Mouse (Mus musculus): ENCODE measurements around the gene Padi4. TPM values are rescaled to one million over a fixed set of nuclear protein-coding genes. Genes with fewer than 3 reads are reported as not detected.

Padi4 gene
- polyA plus RNA-seq, 1 experiment from 2014 or later, result 0.30 TPM

DNA sequence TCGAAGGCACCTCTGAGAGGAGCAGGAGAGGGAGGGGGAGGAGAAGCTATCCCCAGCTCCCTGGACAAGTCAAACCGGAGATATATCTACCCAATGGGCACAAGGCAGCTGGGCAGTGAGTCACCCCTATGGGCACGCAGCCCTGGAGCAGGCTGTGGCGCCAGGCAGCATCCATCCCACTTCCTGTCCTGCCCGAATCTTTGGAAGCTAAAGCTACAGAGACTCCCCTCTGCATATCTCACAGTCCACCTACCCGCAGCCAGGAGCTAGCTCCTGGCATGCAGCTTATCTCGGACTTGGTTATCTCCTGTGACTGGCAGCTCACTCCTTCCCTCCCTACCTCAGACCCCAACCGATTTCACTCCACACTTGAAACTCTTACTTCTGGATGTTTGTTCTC, 35.1 kb upstream of the Padi4 start:
- Histone ChIP-seq H3K27ac (replicated peaks) (no peak overlapping the region), H3K36me3 (replicated peaks) (no peaks in the 10 kb centered on the region), H3K9me3 (no peaks in the 10 kb centered on the region), H3K27me3 (replicated peaks; ENCODE audit: low read depth, poor library complexity, severe bottlenecking) (peaks cover 24% of the 10 kb centered on the region), H3K4me3 (no peak overlapping the region), H3K4me1 (peaks cover 36% of the 10 kb centered on the region)
- DNase-seq (ENCODE audit: low spot score), result no peak
- 80% methylated on average over 8 of the region's 8 CpGs for WGBS

DNA sequence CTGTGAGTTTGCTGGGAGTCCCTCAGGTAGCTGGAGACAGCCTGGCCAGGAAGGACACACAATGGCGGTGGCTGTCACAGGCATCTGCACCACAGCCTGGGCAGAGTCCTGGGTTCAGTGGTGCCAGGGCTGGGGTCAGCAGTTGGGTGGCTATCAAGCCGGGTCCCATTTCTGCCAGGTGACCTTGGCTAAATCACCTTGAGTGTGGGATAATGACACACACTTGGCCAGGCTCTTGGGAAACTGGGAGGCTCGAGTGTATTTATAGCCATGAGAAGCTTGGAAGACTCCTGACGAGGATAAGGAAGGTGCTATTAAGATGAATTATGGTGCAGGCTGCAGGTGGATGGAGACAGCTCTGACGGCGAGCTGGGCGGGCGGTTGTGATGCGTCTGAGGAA, 30.6 kb upstream of the Padi4 start:
- Histone ChIP-seq H3K36me3 (replicated peaks) (no peaks in the 10 kb centered on the region), H3K4me3 (no peak overlapping the region), H3K9me3 (no peaks in the 10 kb centered on the region), H3K27ac (replicated peaks) (no peak overlapping the region), H3K27me3 (replicated peaks; ENCODE audit: low read depth, poor library complexity, severe bottlenecking) (peaks cover 10% of the 10 kb centered on the region; the same call in 1 of the 2 replicates), H3K4me1 (no peaks in the 10 kb centered on the region)
- WGBS, result 89% methylated on average over 9 of the region's 9 CpGs
- no peak for DNase-seq (ENCODE audit: low spot score)

DNA sequence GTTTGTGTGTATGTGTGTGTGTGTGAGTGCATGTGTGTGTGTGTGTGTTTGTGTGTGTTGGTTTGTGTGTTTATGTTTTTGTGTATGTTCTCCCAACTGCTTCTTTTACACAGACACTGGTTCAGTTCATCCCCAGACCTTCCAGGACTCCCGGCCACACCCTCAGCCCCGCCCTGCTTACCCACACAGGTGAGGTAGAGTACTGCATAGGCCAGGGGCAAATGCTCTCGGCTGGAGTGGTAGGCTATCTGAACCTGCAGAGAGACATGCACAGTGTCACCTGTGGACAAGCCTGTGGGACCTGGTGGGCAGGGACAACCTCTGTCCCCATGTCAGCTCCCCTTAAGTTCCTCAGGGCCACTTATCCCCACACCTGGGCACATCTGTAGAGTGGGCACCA, 27.3 kb upstream of the Padi4 start:
- Histone ChIP-seq H3K4me1 (no peaks in the 10 kb centered on the region), H3K36me3 (replicated peaks) (no peaks in the 10 kb centered on the region), H3K27me3 (replicated peaks; ENCODE audit: low read depth, poor library complexity, severe bottlenecking) (0 out of 2 replicates have a peak, but pooled peaks cover 3% of the 10 kb centered on the region), H3K4me3 (no peak overlapping the region), H3K27ac (replicated peaks) (no peak overlapping the region), H3K9me3 (no peaks in the 10 kb centered on the region)
- 69% methylated on average over 3 of the region's 3 CpGs for WGBS
- no peak for DNase-seq (ENCODE audit: low spot score)

GRCm38 (mm10) chr4:140796786-140797185, 22.8 kb upstream of the Padi4 start:
- Histone ChIP-seq H3K4me1 (no peaks in the 10 kb centered on the region), H3K4me3 (no peak overlapping the region), H3K36me3 (replicated peaks) (no peaks in the 10 kb centered on the region), H3K27ac (replicated peaks) (no peak overlapping the region), H3K27me3 (replicated peaks; ENCODE audit: low read depth, poor library complexity, severe bottlenecking) (no peaks in the 10 kb centered on the region), H3K9me3 (no peaks in the 10 kb centered on the region)
- 80% methylated on average over 3 of the region's 3 CpGs for WGBS
- DNase-seq (ENCODE audit: low spot score), result no peak

GRCm38 (mm10) chr4:140794678-140795077, 20.6 kb upstream of the Padi4 start:
- Histone ChIP-seq H3K4me3 (no peak overlapping the region), H3K27ac (replicated peaks) (no peak overlapping the region), H3K4me1 (peaks cover 8% of the 10 kb centered on the region; the same call in 1 of the 2 replicates), H3K27me3 (replicated peaks; ENCODE audit: low read depth, poor library complexity, severe bottlenecking) (no peaks in the 10 kb centered on the region), H3K9me3 (no peaks in the 10 kb centered on the region), H3K36me3 (replicated peaks) (no peaks in the 10 kb centered on the region)
- DNase-seq (ENCODE audit: low spot score), result no peak
- WGBS, result 87% methylated on average over 9 of the region's 9 CpGs

GRCm38 (mm10) chr4:140793795-140794194, 19.8 kb upstream of the Padi4 start:
- no peaks in the 10 kb centered on the region for H3K36me3 ChIP-seq (replicated peaks)
- no peaks in the 10 kb centered on the region for H3K27me3 ChIP-seq (replicated peaks; ENCODE audit: low read depth, poor library complexity, severe bottlenecking)
- DNase-seq (ENCODE audit: low spot score), result no peak
- H3K4me3 ChIP-seq, result no peak overlapping the region
- no peak overlapping the region for H3K27ac ChIP-seq (replicated peaks)
- no peaks in the 10 kb centered on the region for H3K9me3 ChIP-seq
- WGBS, result 49% methylated on average over 9 of the region's 9 CpGs
- H3K4me1 ChIP-seq, result peaks cover 14% of the 10 kb centered on the region; the same call in 1 of the 2 replicates

GRCm38 (mm10) chr4:140792584-140792983, 18.5 kb upstream of the Padi4 start:
- no peak overlapping the region for H3K27ac ChIP-seq (replicated peaks)
- H3K4me1 ChIP-seq, result peaks cover 14% of the 10 kb centered on the region; the same call in 1 of the 2 replicates
- no peak overlapping the region for H3K4me3 ChIP-seq
- DNase-seq (ENCODE audit: low spot score), result no peak
- H3K36me3 ChIP-seq (replicated peaks), result no peaks in the 10 kb centered on the region
- 89% methylated on average over 7 of the region's 7 CpGs for WGBS
- no peaks in the 10 kb centered on the region for H3K27me3 ChIP-seq (replicated peaks; ENCODE audit: low read depth, poor library complexity, severe bottlenecking)
- H3K9me3 ChIP-seq, result no peaks in the 10 kb centered on the region

GRCm38 (mm10) chr4:140791071-140791470, 17.0 kb upstream of the Padi4 start:
- no peak for DNase-seq (ENCODE audit: low spot score)
- H3K4me3 ChIP-seq, result no peak overlapping the region
- H3K27ac ChIP-seq (replicated peaks), result no peak overlapping the region
- no peaks in the 10 kb centered on the region for H3K9me3 ChIP-seq
- 86% methylated on average over 16 of the region's 16 CpGs for WGBS
- H3K27me3 ChIP-seq (replicated peaks; ENCODE audit: low read depth, poor library complexity, severe bottlenecking), result no peaks in the 10 kb centered on the region
- H3K4me1 ChIP-seq, result peaks cover 14% of the 10 kb centered on the region; the same call in 1 of the 2 replicates
- H3K36me3 ChIP-seq (replicated peaks), result no peaks in the 10 kb centered on the region

DNA sequence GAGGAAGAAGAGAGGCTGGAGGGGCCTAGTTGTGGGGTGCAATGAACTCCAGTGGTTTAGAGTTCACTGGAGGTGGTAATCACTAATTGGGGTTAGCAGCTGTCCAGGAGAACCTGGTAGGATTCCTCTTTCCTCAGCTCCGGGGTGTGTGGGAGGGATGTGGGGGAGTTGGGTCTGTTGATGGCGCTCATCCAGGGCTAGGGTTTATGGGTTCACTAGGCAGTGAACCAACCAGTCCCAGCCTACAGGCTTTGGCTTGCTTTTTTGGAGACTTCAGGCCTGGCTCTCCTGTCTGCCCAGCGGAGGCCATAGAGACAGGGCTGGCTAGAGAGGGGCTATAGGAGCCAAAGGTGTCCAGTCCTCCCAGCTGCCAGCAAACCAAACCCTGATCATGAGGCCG, 15.9 kb upstream of the Padi4 start:
- H3K27me3 ChIP-seq (replicated peaks; ENCODE audit: low read depth, poor library complexity, severe bottlenecking), result no peaks in the 10 kb centered on the region
- H3K27ac ChIP-seq (replicated peaks), result no peak overlapping the region
- DNase-seq (ENCODE audit: low spot score), result no peak
- WGBS, result 91% methylated on average over 4 of the region's 4 CpGs
- H3K9me3 ChIP-seq, result no peaks in the 10 kb centered on the region
- H3K36me3 ChIP-seq (replicated peaks), result no peaks in the 10 kb centered on the region
- H3K4me1 ChIP-seq, result peaks cover 14% of the 10 kb centered on the region; the same call in 1 of the 2 replicates
- no peak overlapping the region for H3K4me3 ChIP-seq

DNA sequence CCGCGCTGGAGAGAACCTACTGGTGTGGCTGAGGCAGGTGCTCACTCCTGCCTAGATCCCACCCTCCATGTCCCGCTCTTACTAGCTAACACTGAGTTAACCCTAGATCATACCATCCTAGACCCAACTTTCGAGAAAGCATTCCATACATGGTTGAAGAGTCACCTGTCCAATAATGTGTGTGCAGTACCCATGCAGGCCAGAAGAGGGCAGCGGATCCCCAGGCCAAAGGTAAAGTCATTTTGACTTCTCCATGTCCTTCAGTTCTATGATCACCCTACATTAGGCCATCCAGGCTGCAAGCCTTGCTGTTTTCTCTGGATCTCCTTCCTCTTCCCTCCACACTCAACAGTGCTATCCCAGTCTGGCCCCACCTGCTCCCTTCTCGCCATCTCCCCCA, 14.9 kb upstream of the Padi4 start:
- Histone ChIP-seq H3K4me3 (no peak overlapping the region), H3K9me3 (no peaks in the 10 kb centered on the region), H3K36me3 (replicated peaks) (no peaks in the 10 kb centered on the region), H3K27me3 (replicated peaks; ENCODE audit: low read depth, poor library complexity, severe bottlenecking) (no peaks in the 10 kb centered on the region), H3K27ac (replicated peaks) (no peak overlapping the region), H3K4me1 (peaks cover 14% of the 10 kb centered on the region; the same call in 1 of the 2 replicates)
- 51% methylated on average over 6 of the region's 6 CpGs for WGBS
- DNase-seq (ENCODE audit: low spot score), result peak; percentile 81

- Histone ChIP-seq H3K4me3 (no peak overlapping the region), H3K36me3 (replicated peaks) (no peaks in the 10 kb centered on the region), H3K27ac (replicated peaks) (no peak overlapping the region), H3K4me1 (peaks cover 14% of the 10 kb centered on the region; the same call in 1 of the 2 replicates), H3K9me3 (no peaks in the 10 kb centered on the region), H3K27me3 (replicated peaks; ENCODE audit: low read depth, poor library complexity, severe bottlenecking) (no peaks in the 10 kb centered on the region)
- DNase-seq (ENCODE audit: low spot score), result no peak
- WGBS, result 81% methylated on average over 6 of the region's 6 CpGs
Observed at GRCm38 (mm10) chr4:140788264-140788663, 14.2 kb upstream of the Padi4 start.

DNA sequence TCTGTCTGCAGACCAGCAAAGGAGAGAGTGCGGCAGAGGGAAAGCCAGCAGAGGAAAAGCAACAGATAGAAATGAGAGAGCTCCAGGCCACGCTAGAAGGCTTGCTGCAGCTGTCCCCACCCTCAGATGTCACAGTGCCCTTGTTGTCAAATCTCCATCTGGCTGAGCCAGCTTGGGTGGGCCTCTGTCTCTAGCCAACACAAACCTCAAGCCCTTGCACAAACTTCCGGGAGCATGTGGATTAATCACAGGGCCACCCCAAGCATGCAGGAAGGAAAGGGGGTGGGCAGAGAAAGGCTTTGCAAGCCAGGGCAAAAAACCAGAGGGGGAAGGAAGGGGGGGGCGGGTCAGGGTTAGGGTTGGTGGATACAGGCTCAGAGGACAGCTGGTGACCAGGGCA, 13.4 kb upstream of the Padi4 start:
- peaks cover 14% of the 10 kb centered on the region; the same call in 1 of the 2 replicates for H3K4me1 ChIP-seq
- DNase-seq (ENCODE audit: low spot score), result no peak
- no peaks in the 10 kb centered on the region; the same call in 1 of the 2 replicates for H3K9me3 ChIP-seq
- WGBS, result 79% methylated on average over 4 of the region's 4 CpGs
- no peaks in the 10 kb centered on the region for H3K27me3 ChIP-seq (replicated peaks; ENCODE audit: low read depth, poor library complexity, severe bottlenecking)
- H3K36me3 ChIP-seq (replicated peaks), result no peaks in the 10 kb centered on the region
- no peak overlapping the region for H3K27ac ChIP-seq (replicated peaks)
- no peak overlapping the region for H3K4me3 ChIP-seq

DNA sequence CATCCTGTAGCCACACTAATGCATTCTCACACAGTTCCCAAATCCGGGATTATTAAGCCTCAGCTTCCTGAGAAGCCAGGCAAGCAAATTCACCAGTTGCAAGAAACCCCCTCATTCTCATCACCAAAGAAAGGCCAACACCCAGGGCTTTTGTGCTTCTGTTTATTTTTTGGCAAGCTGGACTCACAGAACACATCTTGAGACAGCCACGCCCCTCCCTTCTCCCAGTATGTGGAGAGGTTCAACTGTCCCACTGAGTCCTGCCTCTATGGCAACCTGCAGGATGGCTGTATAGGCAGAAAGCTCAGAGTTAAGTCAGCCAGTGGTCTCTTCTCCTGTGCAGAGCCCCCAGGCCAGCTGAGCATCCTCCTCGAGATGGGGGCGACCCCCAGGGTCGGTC, 11.2 kb upstream of the Padi4 start:
- 84% methylated on average over 5 of the region's 5 CpGs for whole genome bisulfite sequencing
- no peak overlapping the region for H3K27ac ChIP-seq (replicated peaks)
- no peak for DNase-seq (ENCODE audit: low spot score)
- peaks cover 14% of the 10 kb centered on the region; the same call in 1 of the 2 replicates for H3K4me1 ChIP-seq
- H3K27me3 ChIP-seq (replicated peaks; ENCODE audit: low read depth, poor library complexity, severe bottlenecking), result no peaks in the 10 kb centered on the region
- no peak overlapping the region for H3K4me3 ChIP-seq
- H3K36me3 ChIP-seq (replicated peaks), result no peaks in the 10 kb centered on the region
- no peaks in the 10 kb centered on the region; the same call in 1 of the 2 replicates for H3K9me3 ChIP-seq
